Mouse (Mus musculus) c-Kit-positive CD71-positive TER-119-negative erythroid progenitor cells, embryonic 14.5 days (primary cell): ENCODE data around the gene Olfr525.

Experiments
- DNase-seq: peaks from one replicate; pipeline ENCODE4 v3.0.0-alpha.2; 2013; ENCODE audit warnings: low read depth

Olfr525 gene

DNA sequence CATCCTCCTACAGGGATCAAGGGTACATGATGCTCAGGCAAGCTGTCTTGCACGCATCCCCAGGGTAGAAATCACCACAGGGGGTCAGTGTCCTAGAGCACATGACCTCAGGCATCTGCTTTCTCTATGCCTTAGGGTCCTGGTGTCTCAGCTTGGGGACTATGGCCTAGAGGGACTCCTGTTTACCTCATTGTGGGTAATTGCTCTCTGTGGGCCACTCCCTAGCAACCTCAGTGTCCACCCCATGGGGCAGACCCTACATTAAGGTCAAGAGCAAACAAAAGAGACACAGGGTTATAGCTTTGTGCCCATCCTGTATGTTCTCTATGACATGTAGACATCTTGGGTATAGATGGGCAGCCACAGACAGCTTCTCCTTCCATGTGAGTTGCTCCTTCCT, at the start of gene Olfr525:
TSS of gene Olfr525 (plus strand) at position 301 of the 400 bp plus-strand sequence.
- no peak for DNase-seq

DNA sequence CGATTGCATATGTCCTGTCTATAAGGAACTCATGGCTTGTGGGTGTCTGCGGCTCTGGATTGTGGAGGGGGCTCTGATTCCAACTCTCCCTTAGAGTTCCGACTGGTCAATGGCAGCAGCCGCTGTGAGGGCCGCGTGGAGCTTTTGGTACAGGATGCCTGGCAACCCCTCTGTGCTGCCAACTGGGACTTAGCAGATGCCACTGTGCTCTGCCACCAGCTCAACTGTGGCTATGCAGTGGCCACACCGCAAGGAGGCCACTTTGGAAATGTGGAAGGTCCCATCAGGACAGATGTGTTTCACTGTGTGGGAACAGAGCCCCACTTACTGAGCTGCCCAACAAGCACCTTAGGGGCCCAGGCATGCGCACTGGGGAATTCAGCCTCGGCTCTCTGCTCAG, 24.9 kb upstream of the Olfr525 start:
- DNase-seq: no peak

DNA sequence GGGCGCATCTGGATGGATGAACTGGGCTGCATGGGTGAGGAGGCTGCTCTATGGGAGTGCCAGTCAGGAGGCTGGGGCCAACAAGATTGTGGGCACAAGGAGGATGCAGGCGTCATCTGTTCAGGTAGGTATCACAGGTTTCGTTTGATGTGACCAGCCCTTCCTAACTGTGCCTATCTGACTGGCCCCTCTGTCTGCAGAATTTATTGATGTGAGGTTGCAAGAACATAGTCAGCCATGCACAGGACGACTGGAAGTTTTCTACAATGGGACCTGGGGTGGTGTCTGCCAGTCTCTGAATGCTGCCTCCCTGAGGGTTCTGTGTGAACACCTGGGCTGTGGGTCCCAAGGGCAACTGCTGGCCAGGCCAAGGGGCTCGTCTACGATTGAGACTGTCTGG, 23.8 kb upstream of the Olfr525 start:
- DNase-seq: no peak

DNA sequence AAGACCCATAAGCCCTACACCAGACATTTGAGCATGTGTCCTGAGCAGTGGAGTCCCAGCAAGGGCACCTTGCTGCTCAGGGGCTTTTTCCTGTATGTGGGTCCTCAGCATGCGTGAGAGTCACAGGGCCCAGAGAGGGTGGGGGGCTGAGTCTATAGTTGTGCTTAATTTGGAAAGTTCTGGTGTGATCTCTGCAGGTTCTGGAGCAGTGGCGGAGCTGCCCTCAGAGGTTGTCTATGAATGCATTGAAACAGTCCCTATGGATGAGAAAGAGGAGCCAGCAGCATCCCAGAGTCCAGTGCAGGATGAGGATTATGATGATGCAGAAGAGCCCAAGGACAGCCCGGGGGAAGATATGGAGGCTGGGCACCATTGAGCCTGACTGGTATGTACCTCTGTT, 21.2 kb upstream of the Olfr525 start:
- no peak for DNase-seq

DNA sequence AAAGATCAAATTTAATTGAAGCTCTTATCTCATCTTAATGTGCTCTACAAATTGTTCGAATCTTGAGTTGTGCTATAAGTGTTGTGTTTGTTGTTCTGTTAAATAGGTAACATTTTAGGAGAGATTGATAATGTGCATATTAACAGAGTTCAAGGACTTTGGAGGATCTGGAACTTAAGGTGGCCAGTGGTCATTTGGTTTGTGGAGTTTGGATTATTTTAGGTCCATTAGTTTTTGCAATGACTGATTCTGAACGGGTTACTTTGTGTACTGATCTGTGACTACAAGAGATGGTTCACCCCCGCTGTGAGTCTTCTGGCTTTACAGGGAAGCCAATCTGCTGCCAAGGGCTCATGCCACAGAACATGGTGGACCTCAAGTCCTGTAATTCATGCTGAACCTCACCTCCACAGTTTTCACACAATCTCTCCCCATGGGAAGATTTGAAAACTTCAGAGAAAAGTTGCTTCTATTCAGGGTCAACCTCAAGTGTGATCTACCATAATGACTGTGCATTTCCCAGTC, 735 bp upstream of the Olfr525 start:
- no peak for DNase-seq

DNA sequence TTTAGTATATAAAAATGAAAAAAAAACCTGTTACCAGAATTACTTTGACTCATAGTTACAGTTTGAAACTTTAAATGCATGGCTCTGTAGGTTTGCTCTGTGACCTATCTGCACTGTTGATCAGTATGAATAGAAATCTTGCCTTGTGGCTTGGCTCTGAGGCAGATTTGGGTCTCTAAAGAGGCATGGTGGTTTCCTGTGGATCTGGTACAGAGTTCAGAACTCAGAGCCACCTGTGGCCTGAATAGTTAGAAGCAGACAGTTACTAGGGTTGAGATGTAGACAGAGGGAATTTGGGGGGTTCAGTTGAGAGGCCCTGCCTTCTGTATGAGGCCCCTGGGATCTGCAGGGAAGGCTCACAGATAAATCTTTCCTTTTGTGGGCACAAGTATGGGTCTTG, 477 bp downstream of the Olfr525 start:
- no peak for DNase-seq

DNA sequence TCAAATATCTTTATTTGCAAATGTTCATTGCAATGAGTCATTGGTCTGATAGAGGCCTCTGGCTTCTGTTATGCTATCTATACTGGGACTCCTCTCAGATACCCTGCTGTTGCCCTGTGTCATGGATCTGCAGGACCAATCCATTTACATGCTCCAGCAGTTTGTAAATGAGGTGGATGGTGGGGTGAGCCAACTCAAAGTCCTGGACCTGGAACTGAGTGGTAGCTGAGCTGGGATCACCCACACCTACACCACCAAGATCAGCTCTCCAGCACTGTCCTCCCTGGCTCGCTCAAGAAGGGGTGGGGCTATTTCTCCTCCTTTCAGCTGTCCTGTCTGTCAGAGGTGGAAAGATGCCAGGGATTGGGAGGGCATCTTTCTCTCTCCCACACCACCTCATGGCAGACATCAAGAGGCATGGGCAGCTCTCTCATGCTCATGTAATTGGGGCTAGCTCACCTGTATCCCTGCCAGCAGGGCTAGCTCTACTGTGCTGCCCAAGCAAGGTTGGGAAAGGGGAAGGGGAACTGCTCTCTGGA, 9.2 kb downstream of the Olfr525 start:
- DNase-seq: no peak

DNA sequence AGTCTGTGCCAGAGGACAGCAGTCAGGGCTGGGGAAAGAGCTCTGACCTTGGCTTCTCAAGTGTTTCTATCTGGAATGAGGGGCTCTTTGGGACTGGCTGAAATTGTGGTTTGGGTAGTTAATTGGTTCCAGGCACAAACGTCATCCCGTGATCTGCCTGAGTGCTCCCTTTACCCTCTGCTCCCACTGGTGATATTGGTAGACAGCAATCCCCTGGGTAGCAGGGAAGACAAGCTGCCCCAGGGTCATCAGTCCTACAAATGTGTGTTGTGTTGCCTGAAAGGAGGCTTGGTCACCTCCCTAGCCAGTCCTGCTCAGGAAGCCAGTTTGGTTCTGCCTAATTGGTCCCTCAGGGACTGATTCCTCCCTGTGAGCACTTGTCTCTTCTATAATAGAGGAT, 13.1 kb downstream of the Olfr525 start, which contains the start of gene Olfr527:
TSS of gene Olfr527 (plus strand) at position 301 of the 400 bp plus-strand sequence.
- no peak for DNase-seq

DNA sequence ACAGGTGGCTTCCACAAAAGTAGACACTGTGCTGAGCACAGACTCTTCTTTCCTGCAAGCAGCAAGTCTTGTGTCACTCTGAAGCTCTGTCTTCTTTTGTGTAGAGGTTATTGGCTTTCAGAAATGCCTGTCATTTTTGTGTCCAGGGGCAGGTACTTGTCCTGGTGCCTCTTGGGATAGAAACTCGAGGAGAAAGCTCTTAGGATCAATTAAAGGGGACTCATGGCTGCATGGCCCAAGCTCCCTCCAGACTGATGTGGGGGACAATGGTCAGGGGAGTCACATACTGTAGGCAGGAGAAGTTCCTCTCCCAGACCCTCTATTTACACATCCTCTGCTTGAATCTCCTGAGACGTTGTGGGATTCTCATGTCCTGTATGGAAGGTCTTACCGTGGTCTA, 40.9 kb downstream of the Olfr525 start, which contains the start of gene Olfr60:
TSS of gene Olfr60 (minus strand) at position 101 of the 400 bp plus-strand sequence.
- DNase-seq: no peak

DNA sequence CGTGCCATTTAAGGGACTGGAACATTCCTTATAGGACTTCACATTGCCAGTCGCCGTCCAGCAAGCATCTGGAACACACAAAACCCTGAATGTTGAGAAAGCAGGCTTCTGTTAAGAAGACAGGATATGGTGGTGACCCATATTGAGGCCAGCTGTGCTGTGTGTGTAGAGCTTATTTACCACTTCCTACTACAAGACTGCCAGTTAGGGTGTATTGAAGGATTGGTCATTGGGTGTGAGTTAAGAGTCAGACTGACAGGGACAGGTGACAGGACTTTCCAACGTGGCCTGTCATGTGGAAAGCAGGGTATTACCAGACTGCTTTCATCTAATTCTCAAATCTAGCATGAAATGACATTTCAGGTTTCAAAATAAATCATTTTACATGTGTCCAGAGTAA, 53.6 kb downstream of the Olfr525 start:
- no peak for DNase-seq

DNA sequence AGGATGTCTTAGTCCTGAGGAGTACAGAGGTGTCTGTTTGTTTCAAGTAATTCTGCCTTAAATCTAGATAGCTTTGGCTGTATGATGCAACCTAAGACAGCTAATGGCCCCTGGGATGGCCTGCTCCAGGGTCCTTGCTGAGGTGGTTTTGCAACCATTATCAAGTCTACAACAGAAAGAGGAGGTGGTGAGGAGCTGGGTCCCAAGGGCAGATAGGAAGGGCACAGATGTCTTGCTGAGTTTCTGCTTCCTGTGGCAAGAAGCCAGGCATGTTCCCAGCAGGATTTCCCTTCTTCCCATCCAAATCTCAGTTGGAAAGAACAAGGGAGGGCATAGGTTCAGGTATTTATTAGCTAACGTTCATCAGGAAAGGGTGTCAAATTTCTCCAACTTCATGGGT, 55.6 kb downstream of the Olfr525 start, which contains the start of gene Olfr530:
TSS of gene Olfr530 (minus strand) at position 101 of the 400 bp plus-strand sequence.
- no peak for DNase-seq

DNA sequence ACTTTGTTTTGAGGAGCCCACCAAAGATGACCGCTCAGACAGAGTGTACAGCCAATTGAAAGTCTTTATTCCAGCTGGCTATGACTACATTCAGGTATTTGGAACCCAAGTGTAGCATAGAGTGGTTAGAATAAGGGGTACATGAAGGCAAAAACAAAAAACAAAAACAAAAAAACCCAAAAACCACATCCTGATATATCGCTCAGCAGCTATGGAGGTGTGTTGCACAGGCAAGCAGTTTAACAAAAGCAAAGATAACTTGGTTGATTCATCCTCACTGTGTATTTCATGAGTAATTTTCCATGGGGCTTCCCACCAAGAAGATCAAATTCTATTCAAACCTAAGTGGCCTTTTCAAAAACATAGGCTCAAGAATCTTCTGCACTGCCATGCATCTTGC, 56.3 kb downstream of the Olfr525 start:
- no peak for DNase-seq
